Mouse (Mus musculus) embryonic facial prominence, embryonic 10.5 days (tissue): Measurements from ENCODE around the gene Rab6a. TPM values are rescaled to one million over a fixed set of nuclear protein-coding genes. Genes with fewer than 3 reads are reported as not detected.

ENCODE experiments used
- DNase-seq: peaks from one replicate; pipeline ENCODE4 v3.0.0-alpha.2; 2017; ENCODE audit warnings: low spot score
- H3K27ac ChIP-seq: fragments of 300-500 bp; sonication (generic); replicated peaks from 2 replicates; pipeline ENCODE4 v1.5.1; 2016; ENCODE audit warnings: mild to moderate bottlenecking
- H3K27me3 ChIP-seq: fragments of 300-500 bp; sonication (generic); replicated peaks from 2 replicates; pipeline ENCODE4 v1.6.1; 2016; ENCODE audit warnings: low read depth, mild to moderate bottlenecking; ENCODE audit not compliant: poor library complexity, severe bottlenecking
- H3K36me3 ChIP-seq: fragments of 300-500 bp; sonication (generic); replicated peaks from 2 replicates; pipeline ENCODE4 v1.6.1; 2016; ENCODE audit warnings: mild to moderate bottlenecking, moderate library complexity
- H3K4me1 ChIP-seq: fragments of 300-500 bp; sonication (generic); 2 replicates; pipeline ENCODE4 v1.6.1; 2016
- H3K4me3 ChIP-seq: fragments of 300-500 bp; sonication (generic); 2 replicates; pipeline ENCODE4 v1.5.1; 2016; ENCODE audit warnings: mild to moderate bottlenecking, moderate library complexity
- H3K9me3 ChIP-seq: fragments of 300-500 bp; sonication (generic); 2 replicates; pipeline ENCODE4 v1.6.1; 2016; ENCODE audit warnings: mild to moderate bottlenecking
- WGBS: fragments of 180-500 bp; shearing (Covaris S2); methylation state at CpG from one replicate; pipeline ENCODE4 v1.1.7; 2016; 5-methylcytosine and 5-hydroxymethylcytosine counted together
- polyA plus RNA-seq: library from polyadenylated mRNA; unstranded; fragments of >200 nt; fragmentation: Nextera tagmentation; extraction: Ambion mirVana; gene quantifications from 2 replicates; pipeline ENCODE4 v1.2.1, GENCODE M21; 2016

Rab6a gene
- polyA plus RNA-seq, 1 experiment from 2014 or later, result 92.1 TPM

- Histone ChIP-seq H3K4me1 (peaks cover 8% of the 10 kb centered on the region), H3K36me3 (no peaks in the 10 kb centered on the region)
Measured at GRCm38 (mm10) chr7:100670646-100671045, 63.4 kb downstream of the Rab6a start.

GRCm38 (mm10) chr7:100673452-100673851, 66.2 kb downstream of the Rab6a start:
- Histone ChIP-seq H3K36me3 (no peaks in the 10 kb centered on the region), H3K4me3 (no peak overlapping the region), H3K27me3 (no peaks in the 10 kb centered on the region), H3K4me1 (peaks cover 8% of the 10 kb centered on the region), H3K9me3 (no peaks in the 10 kb centered on the region), H3K27ac (no peak overlapping the region)
- no peak for DNase-seq
- WGBS, result 66% methylated on average over 7 of the region's 7 CpGs

More at GRCm38 (mm10) chr7:100670646-100671045, 63.4 kb downstream of the Rab6a start:
- 85% methylated on average over 5 of the region's 5 CpGs for WGBS
- Histone ChIP-seq H3K4me3 (no peak overlapping the region), H3K27me3 (no peaks in the 10 kb centered on the region), H3K27ac (no peak overlapping the region), H3K9me3 (no peaks in the 10 kb centered on the region)
- no peak for DNase-seq

- no peaks in the 10 kb centered on the region for H3K27me3 ChIP-seq
- no peak overlapping the region for H3K27ac ChIP-seq
- peaks cover 13% of the 10 kb centered on the region for H3K4me1 ChIP-seq
- DNase-seq, result no peak
- WGBS, result 89% methylated on average over 2 of the region's 2 CpGs
- H3K36me3 ChIP-seq, result no peaks in the 10 kb centered on the region
- H3K9me3 ChIP-seq, result no peaks in the 10 kb centered on the region
- H3K4me3 ChIP-seq, result no peak overlapping the region
Measured at GRCm38 (mm10) chr7:100674941-100675340, 67.7 kb downstream of the Rab6a start.

- WGBS, result 82% methylated on average over 5 of the region's 5 CpGs
- no peak overlapping the region for H3K4me3 ChIP-seq
- no peaks in the 10 kb centered on the region for H3K27me3 ChIP-seq
- no peaks in the 10 kb centered on the region for H3K9me3 ChIP-seq
- H3K36me3 ChIP-seq, result no peaks in the 10 kb centered on the region
- peaks cover 12% of the 10 kb centered on the region for H3K4me1 ChIP-seq
- H3K27ac ChIP-seq, result no peak overlapping the region
- no peak for DNase-seq
Measured at GRCm38 (mm10) chr7:100678052-100678451, 70.8 kb downstream of the Rab6a start.

- no peaks in the 10 kb centered on the region for H3K27me3 ChIP-seq
- H3K9me3 ChIP-seq, result no peaks in the 10 kb centered on the region
- DNase-seq, result no peak
- no peaks in the 10 kb centered on the region for H3K36me3 ChIP-seq
- 67% methylated on average over 15 of the region's 15 CpGs for WGBS
- H3K4me3 ChIP-seq, result no peak overlapping the region
- H3K27ac ChIP-seq, result no peak overlapping the region
- peaks cover 5% of the 10 kb centered on the region for H3K4me1 ChIP-seq
Measured at GRCm38 (mm10) chr7:100678948-100679880, 72.0 kb downstream of the Rab6a start.

GRCm38 (mm10) chr7:100681132-100681531, 73.9 kb downstream of the Rab6a start:
- DNase-seq, result no peak
- Histone ChIP-seq H3K36me3 (no peaks in the 10 kb centered on the region), H3K9me3 (no peaks in the 10 kb centered on the region), H3K27ac (no peak overlapping the region), H3K4me3 (no peak overlapping the region), H3K4me1 (peaks cover 5% of the 10 kb centered on the region), H3K27me3 (no peaks in the 10 kb centered on the region)
- WGBS, result 58% methylated on average over 5 of the region's 5 CpGs

GRCm38 (mm10) chr7:100683241-100683640, 76.0 kb downstream of the Rab6a start:
- no peak for DNase-seq

GRCm38 (mm10) chr7:100684081-100684480, 76.9 kb downstream of the Rab6a start:
- H3K9me3 ChIP-seq, result no peaks in the 10 kb centered on the region
- 65% methylated on average over 5 of the region's 5 CpGs for WGBS
- peaks cover 5% of the 10 kb centered on the region for H3K4me1 ChIP-seq
- no peaks in the 10 kb centered on the region for H3K36me3 ChIP-seq
- no peak for DNase-seq
- H3K27ac ChIP-seq, result no peak overlapping the region
- H3K27me3 ChIP-seq, result no peaks in the 10 kb centered on the region
- no peak overlapping the region for H3K4me3 ChIP-seq

More at GRCm38 (mm10) chr7:100683241-100683640, 76.0 kb downstream of the Rab6a start:
- H3K27ac ChIP-seq, result no peak overlapping the region
- WGBS, result 83% methylated on average over 1 of the region's 1 CpGs
- no peaks in the 10 kb centered on the region for H3K9me3 ChIP-seq
- H3K27me3 ChIP-seq, result no peaks in the 10 kb centered on the region
- H3K36me3 ChIP-seq, result no peaks in the 10 kb centered on the region
- H3K4me3 ChIP-seq, result no peak overlapping the region
- H3K4me1 ChIP-seq, result peaks cover 5% of the 10 kb centered on the region

GRCm38 (mm10) chr7:100684538-100684937, 77.3 kb downstream of the Rab6a start:
- Histone ChIP-seq H3K27me3 (no peaks in the 10 kb centered on the region), H3K36me3 (no peaks in the 10 kb centered on the region), H3K9me3 (no peaks in the 10 kb centered on the region), H3K4me3 (no peak overlapping the region), H3K27ac (no peak overlapping the region), H3K4me1 (peaks cover under 1% of the 10 kb centered on the region; the same call in 1 of the 2 replicates)
- 54% methylated on average over 7 of the region's 7 CpGs for WGBS
- DNase-seq, result peak; percentile 57

- no peaks in the 10 kb centered on the region for H3K27me3 ChIP-seq
- H3K36me3 ChIP-seq, result no peaks in the 10 kb centered on the region
- H3K4me3 ChIP-seq, result no peak overlapping the region
- 41% methylated on average over 13 of the region's 13 CpGs for WGBS
- no peaks in the 10 kb centered on the region for H3K9me3 ChIP-seq
- peak; percentile 84 for DNase-seq
- H3K4me1 ChIP-seq, result no peaks in the 10 kb centered on the region
- no peak overlapping the region for H3K27ac ChIP-seq
Measured at GRCm38 (mm10) chr7:100685061-100686030, 78.1 kb downstream of the Rab6a start.

GRCm38 (mm10) chr7:100688471-100688870, 81.3 kb downstream of the Rab6a start:
- Histone ChIP-seq H3K36me3 (no peaks in the 10 kb centered on the region), H3K9me3 (no peaks in the 10 kb centered on the region), H3K27me3 (no peaks in the 10 kb centered on the region), H3K4me3 (no peak overlapping the region), H3K27ac (no peak overlapping the region), H3K4me1 (no peaks in the 10 kb centered on the region)
- no peak for DNase-seq
- WGBS, result 81% methylated on average over 7 of the region's 7 CpGs
